Mouse (Mus musculus) ES-Bruce4 (cell line): ENCODE data around the gene Sub1.

Experiments
- CTCF ChIP-seq: IDR thresholded peaks from one replicate; pipeline ENCODE4 v1.8.1; 2011; ENCODE audit warnings: low read depth, low read length
- POLR2A ChIP-seq: IDR thresholded peaks from one replicate; pipeline ENCODE4 v1.8.1; 2011; ENCODE audit warnings: low read length; ENCODE audit not compliant: insufficient read depth

- TF ChIP-seq CTCF = no peak
- TF ChIP-seq POLR2A = no peak
Observed at GRCm38 (mm10) chr15:11994921-11995814, 1.6 kb downstream of the Sub1 start.
